Mouse (Mus musculus): ENCODE data around the gene Bsdc1. TPM values are rescaled to one million over a fixed set of nuclear protein-coding genes. Genes with fewer than 3 reads are reported as not detected.
A peak's percentile ranks its signal among the peaks of the same experiment; 100 is the strongest.

The Bsdc1 gene
- polyA plus RNA-seq, 3 experiments from 2014 or later, result 20.2 to 33.8 (median 28.8) TPM

GRCm38 (mm10) chr4:129481090-129481489 lies 19.7 kb downstream of the Bsdc1 start:
- ATAC-seq, result no peak

- no peak for ATAC-seq
These were observed 29.8 kb downstream of the Bsdc1 start, which contains the start of the genes Tssk3 and Fam229a for GRCm38 (mm10) chr4:129490972-129491880. Gene Tssk3, minus strand, starts transcription at chr4:129491022. Gene Fam229a, plus strand, starts transcription at chr4:129491190.

GRCm38 (mm10) chr4:129494681-129495080 lies 33.3 kb downstream of the Bsdc1 start:
- ATAC-seq, result no peak

- ATAC-seq, result no peak
These were observed 34.5 kb downstream of the Bsdc1 start for GRCm38 (mm10) chr4:129495672-129496562.

- peak; percentile 65 for ATAC-seq
These were observed 35.2 kb downstream of the Bsdc1 start for GRCm38 (mm10) chr4:129496631-129497030.

- no peak for ATAC-seq
These were observed 37.6 kb downstream of the Bsdc1 start for GRCm38 (mm10) chr4:129498941-129499340.

- ATAC-seq, result no peak
These were observed 38.6 kb downstream of the Bsdc1 start for GRCm38 (mm10) chr4:129500017-129500416.

GRCm38 (mm10) chr4:129500607-129501566 lies 39.5 kb downstream of the Bsdc1 start:
- ATAC-seq, result peak; percentile 74

- no peak for ATAC-seq
These were observed 41.0 kb downstream of the Bsdc1 start for GRCm38 (mm10) chr4:129502327-129502888.

GRCm38 (mm10) chr4:129502901-129503444 lies 41.6 kb downstream of the Bsdc1 start:
- no peak for ATAC-seq

GRCm38 (mm10) chr4:129505511-129505910 lies 44.1 kb downstream of the Bsdc1 start:
- no peak for ATAC-seq

- ATAC-seq, result peak; percentile 92
These were observed 46.3 kb downstream of the Bsdc1 start for GRCm38 (mm10) chr4:129507434-129508236.

GRCm38 (mm10) chr4:129508237-129508515 lies 46.8 kb downstream of the Bsdc1 start:
- ATAC-seq, result no peak

- ATAC-seq, result no peak
These were observed 47.6 kb downstream of the Bsdc1 start for GRCm38 (mm10) chr4:129508834-129509600.

- no peak for ATAC-seq
These were observed 48.3 kb downstream of the Bsdc1 start for GRCm38 (mm10) chr4:129509650-129510049.

GRCm38 (mm10) chr4:129510723-129511412 lies 49.5 kb downstream of the Bsdc1 start:
- ATAC-seq, result no peak

- no peak for ATAC-seq
These were observed 50.2 kb downstream of the Bsdc1 start for GRCm38 (mm10) chr4:129511413-129512096.

- peak; percentile 79 for ATAC-seq
These were observed 51.8 kb downstream of the Bsdc1 start, which contains the start of gene Marcksl1 for GRCm38 (mm10) chr4:129513086-129513767. Gene Marcksl1, plus strand, starts transcription at chr4:129513581.
